Mouse (Mus musculus): Measurements from ENCODE around the gene D10Jhu81e.
A peak's percentile ranks its signal among the peaks of the same experiment; 100 is the strongest.
"Not testable (repeated sequence)": the region's sequence is repeated elsewhere in the genome, so short reads cannot be mapped to it uniquely, and the experiment has no call there.

Gene D10Jhu81e

DNA sequence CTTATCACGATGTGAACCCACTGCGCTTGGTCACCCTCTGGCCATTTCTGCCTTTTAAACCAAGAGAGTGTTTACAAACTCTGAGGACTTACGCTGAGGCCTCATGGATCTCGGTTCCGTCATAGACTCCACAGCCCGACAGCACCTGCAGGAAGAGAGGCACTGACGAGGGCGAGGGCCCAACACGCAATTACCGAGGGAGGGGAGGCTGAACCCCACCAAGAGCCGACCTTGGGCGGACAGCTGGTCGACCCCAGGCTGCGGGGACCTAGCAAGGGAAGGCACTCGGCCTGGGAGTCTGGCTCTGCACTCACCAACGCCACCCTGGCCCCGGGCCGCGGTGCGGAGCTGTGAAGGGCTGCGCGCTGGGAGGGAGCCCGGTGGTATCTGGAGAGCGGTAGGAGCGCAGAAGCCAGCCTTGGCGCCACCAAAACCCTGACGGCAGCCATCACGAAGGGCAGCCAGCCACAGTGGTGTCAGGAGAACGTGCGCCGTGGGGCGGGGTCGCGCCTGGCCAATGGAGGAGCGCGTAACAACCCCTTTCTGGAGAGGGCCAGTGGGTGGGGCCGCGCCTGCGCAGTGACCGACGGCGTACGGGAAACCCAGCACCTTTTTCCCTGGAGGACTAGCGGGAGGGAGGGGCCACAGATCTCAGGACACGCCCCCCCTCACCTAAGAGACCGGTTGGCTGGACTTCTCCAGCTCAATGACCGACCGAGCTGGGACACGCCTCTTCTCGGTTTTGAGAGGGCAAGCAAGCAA lies at the start of gene D10Jhu81e:
TSS of gene D10Jhu81e (minus strand) at position 502 of the 762 bp plus-strand sequence.
- DNase-seq: peak; percentile 100

- DNase-seq: no peak
Measured at GRCm38 (mm10) chr10:78218576-78218975, 49.0 kb upstream of the D10Jhu81e start.

DNA sequence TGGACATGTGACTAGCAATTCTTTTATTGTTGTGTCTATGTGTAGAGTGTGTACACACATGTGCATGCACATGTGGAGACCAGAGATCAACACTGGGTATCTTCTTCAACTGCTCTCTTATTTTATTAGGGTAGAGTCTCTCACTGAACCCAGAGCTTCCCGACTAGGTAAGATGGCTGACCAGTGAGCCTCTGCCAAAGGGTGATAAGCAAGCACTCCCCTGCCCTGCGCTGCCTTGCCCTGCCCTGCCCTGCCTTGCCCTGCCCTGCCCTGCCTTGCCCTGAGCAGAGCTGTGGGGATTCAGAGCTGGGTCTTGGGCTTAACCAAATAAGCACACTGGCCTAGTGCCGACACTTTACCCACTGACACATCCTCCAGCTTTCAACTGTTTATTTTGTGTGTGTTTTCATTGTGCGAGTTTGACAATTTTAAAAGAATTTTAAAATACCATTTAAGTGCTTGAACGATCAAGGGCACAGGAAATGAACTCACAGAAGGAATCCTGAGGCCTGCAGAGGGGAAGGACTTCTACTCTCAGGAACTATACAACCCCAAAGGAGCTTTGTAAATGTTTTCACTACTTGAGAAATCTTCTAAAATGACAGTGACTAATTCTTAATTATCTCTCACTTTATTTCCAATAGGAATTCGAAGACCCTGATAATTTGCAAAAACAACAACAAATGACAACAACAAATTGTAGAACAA lies 46.9 kb upstream of the D10Jhu81e start:
- DNase-seq: no peak

GRCm38 (mm10) chr10:78214371-78214770 lies 44.8 kb upstream of the D10Jhu81e start:
- no peak for DNase-seq

DNA sequence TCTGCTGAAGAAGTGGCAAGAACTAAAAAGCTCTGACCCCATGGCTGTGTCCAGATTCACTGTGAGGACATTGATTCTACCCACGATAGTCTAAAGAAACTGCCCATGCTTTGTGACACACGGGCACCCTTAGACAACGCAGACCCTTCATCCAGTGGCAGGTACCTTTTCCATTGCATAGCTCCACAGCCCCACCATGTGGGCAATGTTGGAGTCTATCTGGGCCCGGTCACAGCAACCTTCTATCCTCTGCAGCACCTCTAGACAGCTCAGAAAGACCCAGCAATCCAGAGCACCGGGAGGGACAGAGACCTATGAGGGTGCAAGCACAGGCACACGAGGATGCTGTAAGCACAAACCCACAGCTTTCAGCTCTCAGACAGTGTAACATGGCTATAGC lies 41.7 kb upstream of the D10Jhu81e start:
- peak; percentile 65 for DNase-seq

- DNase-seq: no peak
Measured at GRCm38 (mm10) chr10:78201182-78201581, 31.6 kb upstream of the D10Jhu81e start.

- no peak for DNase-seq
Measured at GRCm38 (mm10) chr10:78192933-78193332, 23.4 kb upstream of the D10Jhu81e start.

DNA sequence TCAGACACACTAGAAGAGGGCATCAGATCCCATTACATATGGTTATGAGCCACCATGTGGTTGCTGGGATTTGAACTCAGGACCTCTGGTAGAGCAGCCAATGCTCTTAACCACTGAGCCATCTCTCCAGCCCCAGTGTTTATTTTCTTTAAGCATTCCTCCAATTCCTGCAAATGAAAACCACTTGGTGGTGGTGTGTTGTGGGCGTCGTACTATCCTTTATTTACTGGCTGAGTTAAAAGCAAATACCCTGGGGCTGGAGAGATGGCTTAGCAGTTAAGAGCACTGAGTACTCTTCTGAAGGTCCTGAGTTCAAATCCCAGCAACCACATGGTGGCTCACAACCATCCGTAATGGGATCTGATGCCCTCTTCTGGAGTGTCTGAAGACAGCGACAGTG lies 16.5 kb upstream of the D10Jhu81e start:
- not testable (repeated sequence) for DNase-seq

DNA sequence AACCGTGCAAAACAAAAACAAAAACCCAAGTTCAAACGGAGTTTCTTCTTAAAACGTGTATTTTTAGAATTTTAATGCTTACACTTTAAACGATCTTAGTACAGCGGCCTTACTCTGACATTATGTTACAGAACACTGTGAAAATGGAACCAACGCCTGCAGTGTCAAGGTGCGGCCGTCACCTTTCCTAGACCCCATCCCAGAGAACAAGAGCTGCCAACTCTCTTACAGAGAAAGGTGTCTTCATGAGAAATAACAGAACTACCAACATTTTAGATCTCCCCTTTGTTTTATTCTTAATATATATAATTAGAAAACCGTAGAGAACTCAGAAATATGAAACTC lies 15.8 kb upstream of the D10Jhu81e start:
- DNase-seq: no peak

- peak; percentile 92 for DNase-seq
Measured at GRCm38 (mm10) chr10:78184531-78185380, 15.2 kb upstream of the D10Jhu81e start, which contains the start of gene Pwp2. Pwp2 (minus strand) TSS chr10:78185149.

- no peak for DNase-seq
Measured at GRCm38 (mm10) chr10:78183577-78183976, 14.0 kb upstream of the D10Jhu81e start.

GRCm38 (mm10) chr10:78182321-78182720 lies 12.7 kb upstream of the D10Jhu81e start:
- no peak for DNase-seq

DNA sequence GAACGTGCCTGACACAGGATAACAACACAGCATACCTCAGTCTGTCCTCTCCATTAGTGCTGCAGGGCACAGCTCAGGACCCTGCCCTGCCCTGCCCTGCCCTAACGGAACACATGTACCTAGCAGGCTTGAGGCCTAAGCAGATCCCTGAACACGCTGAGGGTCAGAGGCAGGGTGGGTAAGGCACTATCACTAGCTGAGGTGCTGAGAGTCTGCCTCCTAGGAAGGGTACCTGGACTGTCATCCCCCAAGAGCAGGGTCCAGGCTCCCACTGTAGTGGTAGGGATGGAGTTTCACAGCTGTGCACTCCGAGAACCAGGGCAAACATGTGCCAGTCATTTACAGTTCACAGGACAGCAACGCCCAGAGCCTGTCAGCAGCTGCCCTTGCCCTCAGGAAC lies 4.9 kb upstream of the D10Jhu81e start:
- DNase-seq: no peak

DNA sequence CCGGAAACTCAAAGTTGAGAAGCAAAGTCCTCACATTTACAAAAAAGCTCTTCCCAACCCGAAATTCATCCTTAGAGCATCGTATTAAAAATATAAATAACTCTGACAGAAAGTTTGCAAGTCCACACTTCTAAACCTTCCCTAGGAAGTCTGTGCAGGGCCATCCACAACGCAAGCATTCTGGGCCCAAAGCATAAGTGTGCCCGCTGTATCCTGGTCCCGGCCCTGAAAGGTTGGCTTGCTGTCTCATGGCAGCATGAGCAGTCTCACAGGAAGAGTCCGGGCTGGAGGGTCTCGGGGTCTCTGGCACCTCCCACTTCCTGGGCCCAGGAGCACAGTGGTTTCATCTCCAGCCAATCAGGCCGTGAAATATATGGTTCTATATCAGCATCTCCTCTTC lies 2.0 kb upstream of the D10Jhu81e start:
- no peak for DNase-seq

DNA sequence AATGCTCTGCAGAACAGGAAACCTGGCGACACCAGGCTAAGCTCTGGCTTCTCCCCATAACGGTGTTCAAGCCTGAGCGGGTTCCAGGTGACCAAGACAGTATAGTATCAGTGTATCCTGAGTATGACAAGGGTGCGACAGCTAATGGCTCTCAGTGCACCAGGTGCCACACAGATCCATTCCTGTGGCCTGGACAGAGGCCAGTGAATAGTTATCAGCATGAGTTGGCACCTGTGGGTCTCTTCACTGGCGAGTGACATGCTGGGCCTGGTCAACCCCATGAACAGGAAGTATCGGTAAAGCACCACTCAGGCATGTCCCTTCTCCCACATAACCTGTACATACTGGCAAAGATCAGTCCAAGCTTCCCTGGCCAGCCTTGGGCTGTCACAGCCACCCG lies 1.5 kb upstream of the D10Jhu81e start:
- no peak for DNase-seq

DNA sequence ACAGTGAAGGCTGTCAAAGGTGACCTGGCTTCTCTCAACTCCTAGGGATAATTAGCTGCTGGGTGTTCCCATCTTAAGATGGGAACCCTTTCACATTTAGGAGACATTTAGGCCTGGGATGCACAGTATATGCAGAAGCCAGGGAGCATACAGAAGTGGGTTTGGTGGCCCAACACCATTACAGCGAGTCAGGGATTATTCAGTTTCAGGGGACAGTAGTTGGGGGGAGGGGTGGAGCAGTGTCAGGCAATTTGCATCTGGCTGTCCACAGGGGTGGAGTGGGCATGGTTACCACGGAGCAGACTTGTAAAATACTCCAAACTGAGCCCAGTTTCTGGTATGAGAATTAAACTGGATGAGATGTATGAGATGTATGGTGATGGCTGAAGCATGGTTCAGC lies 863 bp upstream of the D10Jhu81e start:
- no peak for DNase-seq

GRCm38 (mm10) chr10:78168792-78169191 lies 790 bp downstream of the D10Jhu81e start:
- no peak for DNase-seq

GRCm38 (mm10) chr10:78167775-78168174 lies 1.8 kb downstream of the D10Jhu81e start:
- no peak for DNase-seq

GRCm38 (mm10) chr10:78167333-78167732 lies 2.2 kb downstream of the D10Jhu81e start:
- DNase-seq: no peak

DNA sequence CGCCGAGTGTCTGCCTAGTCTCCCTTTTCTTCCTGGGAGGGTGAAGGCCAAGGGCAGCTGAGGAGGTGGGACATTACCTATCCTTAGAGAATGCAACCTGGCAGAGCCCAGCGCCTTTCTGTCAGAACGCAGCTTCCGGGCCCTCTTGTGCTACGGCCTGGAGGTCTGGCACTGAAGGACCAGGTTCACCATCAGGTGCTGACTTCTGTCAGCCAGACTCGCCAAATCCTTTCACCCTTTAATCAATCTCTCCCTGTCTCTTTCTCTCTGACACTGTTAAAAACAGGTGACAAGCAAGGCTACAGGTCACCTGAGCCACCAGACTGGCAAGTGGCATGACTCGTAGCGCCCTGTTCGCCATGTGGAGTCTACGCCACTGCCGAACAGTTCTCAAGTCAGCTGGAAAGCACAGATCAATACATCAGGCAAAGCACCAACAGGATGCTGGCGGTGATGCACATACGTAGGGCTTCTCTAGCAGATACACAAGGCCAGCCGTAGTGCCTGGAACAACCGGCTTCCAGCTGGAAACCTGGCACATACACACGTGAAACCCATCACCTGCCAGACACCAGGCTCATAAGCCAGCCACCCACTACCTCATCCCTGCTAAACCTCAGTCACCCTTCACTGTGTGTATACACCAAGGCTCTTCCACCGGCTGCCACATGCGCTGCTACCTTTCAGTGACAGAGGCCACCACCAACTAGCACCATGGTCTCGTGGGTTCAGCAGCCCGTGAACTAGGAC lies 4.2 kb downstream of the D10Jhu81e start:
- DNase-seq: no peak

GRCm38 (mm10) chr10:78164786-78165185 lies 4.8 kb downstream of the D10Jhu81e start:
- no peak for DNase-seq

DNA sequence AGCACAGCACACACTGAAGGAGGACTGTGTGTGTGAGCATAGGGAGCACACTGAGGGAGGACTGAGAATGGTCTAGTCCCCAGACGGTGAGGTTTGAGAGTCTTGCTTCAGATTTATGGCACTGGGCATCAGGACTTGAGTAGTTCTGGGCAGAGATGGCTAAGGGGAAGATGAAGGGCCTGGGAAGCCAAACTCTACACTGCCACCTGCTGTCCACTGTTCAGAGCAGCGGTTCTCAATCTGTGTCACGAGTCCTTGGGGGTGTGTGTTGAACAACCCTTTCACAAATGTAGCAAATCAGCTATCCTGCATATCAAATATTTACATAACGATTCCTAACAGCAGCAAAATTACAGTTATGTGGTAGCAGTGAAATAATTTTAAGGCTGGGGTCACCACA lies 5.7 kb downstream of the D10Jhu81e start:
- DNase-seq: peak; percentile 80

- DNase-seq: no peak
Measured at GRCm38 (mm10) chr10:78163241-78163640, 6.3 kb downstream of the D10Jhu81e start.

Data from thymus, postnatal 4 days (tissue).